15 mouse cellular contexts compared by ENCODE assay signal in the genomic region with DNA sequence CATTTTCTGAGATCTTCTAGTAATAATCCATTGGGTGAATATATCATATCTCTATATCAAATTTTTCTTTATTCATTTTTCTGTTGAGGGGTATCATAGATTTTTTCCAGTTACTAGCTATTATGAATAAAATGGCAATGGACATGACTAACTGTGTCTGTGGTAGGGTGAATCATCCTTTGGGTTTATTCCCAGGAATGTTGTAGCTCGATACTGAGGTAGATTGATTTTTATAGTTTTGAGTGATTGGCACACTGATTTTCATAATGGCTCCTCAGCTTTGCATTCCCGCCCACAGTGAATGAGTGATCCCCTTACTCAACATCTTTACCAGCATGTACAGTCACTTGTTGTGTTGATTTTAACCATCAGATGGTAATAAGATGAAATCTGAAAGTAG.
A peak's percentile ranks its signal among the peaks of the same experiment; 100 is the strongest.
DNase-seq lines count a peak whose midpoint lies in the region.
"Had no signal": no experiment of that assay in that cellular context is flagged by ENCODE, and none has a peak within 500 bp of the region (broad histone marks: within the 10 kb centered on the region; RNA-seq: fewer than 3 reads in every experiment).

No protein-coding gene starts in this region.

- peak; percentile 63 for DNase-seq in 3T3-L1 (ENCODE audit: low read depth, low spot score)
- DNase-seq in Muller cell, postnatal 12 days (ENCODE audit: inconsistent ontology term) = peak; percentile 91
- peak; percentile 17 for DNase-seq in brain, adult 2 months (ENCODE audit: low read depth, low spot score)
- no peak for DNase-seq in cerebellum, postnatal 10 days
- no peak for DNase-seq in cerebellum, postnatal 25 days
- DNase-seq: adrenal gland, adult 8-10 months; adrenal gland, postnatal 14 days; adrenal gland, postnatal 36 days; B cell, adult 2 months; cerebellum, adult 11 months; cerebellum, adult 18-20 months; cerebellum, adult 8-10 months; cerebellum, adult 9-11 months; cerebellum, postnatal 36 days; embryo, embryonic 11 days had no signal

Comparison
In these comparisons a context has a peak if more than half of its experiments do, and no peak if none do; other contexts are left out.
1. DNase-seq: peak in 3T3-L1 (single experiment), Muller cell, postnatal 12 days (single experiment) and brain, adult 2 months (single experiment); none in cerebellum, postnatal 10 days (0 of 2) and cerebellum, postnatal 25 days (0 of 2).